Mouse (Mus musculus): ENCODE data around the gene Gm5724. TPM values are rescaled to one million over a fixed set of nuclear protein-coding genes. Genes with fewer than 3 reads are reported as not detected.

Gene Gm5724
- not detected in 2 replicates for polyA plus RNA-seq (2011; ENCODE audit: insufficient read depth, insufficient read length, low replicate concordance, missing spikeins)

DNA sequence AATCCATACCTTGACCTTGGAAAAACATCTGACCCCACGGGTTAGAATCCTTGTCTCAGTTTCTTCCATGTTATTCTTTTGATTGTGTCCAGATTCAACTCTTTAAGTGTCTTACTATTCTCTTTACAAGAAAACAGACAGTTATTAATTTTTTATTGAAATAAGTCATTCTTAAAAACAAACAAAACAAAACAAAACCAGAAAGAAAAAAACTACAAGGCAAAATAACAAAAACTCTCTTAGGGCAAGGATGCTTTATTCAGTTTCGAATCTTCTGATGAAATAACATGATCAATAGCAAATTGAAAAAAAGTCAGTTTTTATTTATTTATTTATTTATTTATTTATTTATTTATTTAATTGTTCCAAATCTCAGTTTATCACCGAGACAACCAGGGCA lies at the start of gene Gm5724:
Gm5724 (minus strand) TSS at position 101 of the 400 bp plus-strand sequence.
- no peak within 1 kb of the TSS for H3K27ac ChIP-seq (ENCODE audit: control insufficient read depth, insufficient read depth, low read depth, low read length, poor library complexity)
- TF ChIP-seq POLR2A (IDR thresholded peaks at IDR 0.05; ENCODE audit: borderline replicate concordance, control insufficient read depth, low read depth, low read length) = no peak
- no peak for TF ChIP-seq CTCF (IDR thresholded peaks at IDR 0.05; ENCODE audit: control insufficient read depth, insufficient read depth, low read length)
- 63% methylated on average over 3 of the region's 3 CpGs for WGBS

DNA sequence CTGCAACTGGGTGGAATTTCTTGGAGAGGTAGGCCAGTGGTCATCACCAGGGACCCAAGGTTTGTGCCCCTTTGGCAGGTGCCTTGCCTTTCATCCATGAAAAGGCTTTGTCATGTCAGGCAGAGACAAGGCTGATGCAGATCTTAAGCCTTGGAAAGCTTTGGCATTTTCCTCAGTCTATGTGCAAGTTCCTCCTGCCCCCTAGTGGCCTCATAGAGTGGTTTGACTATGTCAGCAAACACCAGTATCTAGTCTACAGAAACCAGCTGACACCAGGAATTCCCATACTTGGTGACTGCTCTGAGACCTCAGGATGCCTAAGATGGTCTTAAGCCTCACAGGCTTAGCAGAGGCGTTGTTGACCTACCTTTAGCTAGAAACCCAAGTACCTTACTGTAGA lies 24.2 kb upstream of the Gm5724 start:
- Histone ChIP-seq H3K4me1 (ENCODE audit: control insufficient read depth, insufficient read depth, low read length) (no peaks in the 10 kb centered on the region), H3K4me3 (replicated peaks; ENCODE audit: control insufficient read depth, low read depth, low read length) (no peak overlapping the region), H3K27ac (ENCODE audit: control insufficient read depth, insufficient read depth, low read depth, low read length, poor library complexity) (no peak overlapping the region)
- 21% methylated on average over 1 of the region's 1 CpGs for WGBS
- TF ChIP-seq POLR2A (IDR thresholded peaks at IDR 0.05; ENCODE audit: borderline replicate concordance, control insufficient read depth, low read depth, low read length) (no peak), CTCF (IDR thresholded peaks at IDR 0.05; ENCODE audit: control insufficient read depth, insufficient read depth, low read length) (no peak)

More for the DNA sequence above, at the start of gene Gm5724:
- Histone ChIP-seq H3K4me1 (ENCODE audit: control insufficient read depth, insufficient read depth, low read length) (no peaks in the 10 kb centered on the region), H3K4me3 (replicated peaks; ENCODE audit: control insufficient read depth, low read depth, low read length) (no peak within 1 kb of the TSS)

DNA sequence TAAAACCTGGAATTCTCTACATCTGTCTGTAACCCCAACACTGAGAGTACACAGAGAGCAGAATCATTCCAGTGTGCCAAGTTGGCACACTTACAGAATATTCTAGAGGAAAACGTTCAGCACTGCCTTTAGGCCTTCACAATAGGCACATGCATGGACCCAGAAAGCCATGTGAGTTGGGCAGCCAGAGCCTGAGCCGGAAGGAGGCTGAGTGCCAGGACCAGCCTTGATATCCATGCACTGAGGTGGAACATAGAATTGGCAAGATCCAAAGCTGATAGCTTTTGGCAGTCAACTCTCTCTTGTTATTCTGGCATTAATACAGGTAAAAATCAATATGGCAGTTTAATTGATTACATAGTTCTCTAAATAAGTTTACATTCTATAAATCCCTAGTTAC lies 866 bp upstream of the Gm5724 start:
- 58% methylated on average over 2 of the region's 2 CpGs for WGBS
- no peak for TF ChIP-seq CTCF (IDR thresholded peaks at IDR 0.05; ENCODE audit: control insufficient read depth, insufficient read depth, low read length)
- no peak for TF ChIP-seq POLR2A (IDR thresholded peaks at IDR 0.05; ENCODE audit: borderline replicate concordance, control insufficient read depth, low read depth, low read length)
- no peaks in the 10 kb centered on the region for H3K4me1 ChIP-seq (ENCODE audit: control insufficient read depth, insufficient read depth, low read length)
- no peak overlapping the region for H3K27ac ChIP-seq (ENCODE audit: control insufficient read depth, insufficient read depth, low read depth, low read length, poor library complexity)
- no peak overlapping the region for H3K4me3 ChIP-seq (replicated peaks; ENCODE audit: control insufficient read depth, low read depth, low read length)

- Histone ChIP-seq H3K4me3 (replicated peaks; ENCODE audit: control insufficient read depth, low read depth, low read length) (no peak overlapping the region), H3K4me1 (ENCODE audit: control insufficient read depth, insufficient read depth, low read length) (no peaks in the 10 kb centered on the region), H3K27ac (ENCODE audit: control insufficient read depth, insufficient read depth, low read depth, low read length, poor library complexity) (no peak overlapping the region)
- TF ChIP-seq CTCF (IDR thresholded peaks at IDR 0.05; ENCODE audit: control insufficient read depth, insufficient read depth, low read length) = no peak
Measured at GRCm38 (mm10) chr6:141691246-141691645, 82.4 kb downstream of the Gm5724 start.

- WGBS = 66% methylated on average over 4 of the region's 4 CpGs
- TF ChIP-seq POLR2A (IDR thresholded peaks at IDR 0.05; ENCODE audit: borderline replicate concordance, control insufficient read depth, low read depth, low read length) (no peak), CTCF (IDR thresholded peaks at IDR 0.05; ENCODE audit: control insufficient read depth, insufficient read depth, low read length) (no peak)
- no peaks in the 10 kb centered on the region for H3K4me1 ChIP-seq (ENCODE audit: control insufficient read depth, insufficient read depth, low read length)
- H3K27ac ChIP-seq (ENCODE audit: control insufficient read depth, insufficient read depth, low read depth, low read length, poor library complexity) = no peak overlapping the region
- H3K4me3 ChIP-seq (replicated peaks; ENCODE audit: control insufficient read depth, low read depth, low read length) = no peak overlapping the region
Measured at GRCm38 (mm10) chr6:141687008-141687407, 86.6 kb downstream of the Gm5724 start.

Other genes starting within 250 kb of the Gm5724 start
- not detected in 2 replicates for gene Slco1c1, start 249.4 kb downstream of the Gm5724 start, polyA plus RNA-seq (2011; ENCODE audit: insufficient read depth, insufficient read length, low replicate concordance, missing spikeins)
- 2.4 TPM in 1 of 2 replicates, not detected in the other for gene Slco1b2, start 144.3 kb downstream of the Gm5724 start, polyA plus RNA-seq (2011; ENCODE audit: insufficient read depth, insufficient read length, low replicate concordance, missing spikeins)
- not detected in 2 replicates for gene Slco1a4, start 82.4 kb upstream of the Gm5724 start, polyA plus RNA-seq (2011; ENCODE audit: insufficient read depth, insufficient read length, low replicate concordance, missing spikeins)
- gene Slco1a1, start 173.2 kb upstream of the Gm5724 start, polyA plus RNA-seq (2011; ENCODE audit: insufficient read depth, insufficient read length, low replicate concordance, missing spikeins) = 0.57 and 0.77 TPM in 2 replicates
- not detected in 2 replicates for gene Gm6614, start 237.6 kb upstream of the Gm5724 start, polyA plus RNA-seq (2011; ENCODE audit: insufficient read depth, insufficient read length, low replicate concordance, missing spikeins)